Mouse (Mus musculus) bone marrow, adult 2 months (tissue): ENCODE data around the gene Tecr.

Experiments
- CTCF ChIP-seq: fragments of 200-500 bp; IDR thresholded peaks from 2 replicates; pipeline ENCODE4 v1.5.1; 2011; ENCODE audit warnings: low read length, control low read depth; ENCODE audit not compliant: control insufficient read depth, insufficient read depth
- POLR2A ChIP-seq: fragments of 200-500 bp; IDR thresholded peaks from 2 replicates; pipeline ENCODE4 v1.6.1; 2011; ENCODE audit warnings: low read depth, mild to moderate bottlenecking, control low read depth, low read length, borderline replicate concordance; ENCODE audit not compliant: control insufficient read depth

- TF ChIP-seq CTCF (no peak), POLR2A (no peak)
These were observed 11.4 kb downstream of the Tecr start for GRCm38 (mm10) chr8:83596369-83596768.
